Mouse (Mus musculus) right cerebral cortex, adult 2 months (tissue): Measurements from ENCODE around the gene Eml6.
"Not testable (repeated sequence)": the region's sequence is repeated elsewhere in the genome, so short reads cannot be mapped to it uniquely, and the experiment has no call there.

Source experiments
- DNase-seq, 2 experiments: peaks; one replicate each; pipeline ENCODE4 v3.0.0; 2021 to 2022; ENCODE audit warnings: low spot score in 2 of 2

The Eml6 gene

GRCm38 (mm10) chr11:29790796-29791195 lies 235.0 kb downstream of the Eml6 start:
- no peak for DNase-seq

GRCm38 (mm10) chr11:29788921-29789638 lies 236.8 kb downstream of the Eml6 start:
- peak; percentile 87 to 91 for DNase-seq

GRCm38 (mm10) chr11:29788499-29788898 lies 237.3 kb downstream of the Eml6 start:
- no peak for DNase-seq

DNA sequence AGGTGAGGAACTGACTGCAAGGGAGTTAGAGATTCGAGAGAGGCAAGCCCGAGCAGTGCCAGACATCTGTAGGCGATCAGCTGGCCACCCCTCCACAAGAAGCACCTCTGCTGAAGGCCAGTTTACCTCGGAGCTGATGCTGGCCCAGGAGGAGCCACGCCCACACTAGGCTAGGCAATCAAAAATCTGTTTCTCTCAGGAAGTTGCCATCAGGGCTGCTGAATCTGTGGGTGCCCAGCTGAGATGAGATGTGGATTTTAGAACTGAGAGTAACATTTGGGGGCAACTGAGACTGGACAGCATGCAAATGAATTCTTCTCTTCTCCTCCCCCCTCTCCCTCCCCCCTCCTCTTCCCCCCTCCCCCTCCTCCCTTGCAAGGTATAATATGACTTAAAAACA lies 238.4 kb downstream of the Eml6 start:
- peak in 1 of 2 experiments; percentile 59 for DNase-seq

DNA sequence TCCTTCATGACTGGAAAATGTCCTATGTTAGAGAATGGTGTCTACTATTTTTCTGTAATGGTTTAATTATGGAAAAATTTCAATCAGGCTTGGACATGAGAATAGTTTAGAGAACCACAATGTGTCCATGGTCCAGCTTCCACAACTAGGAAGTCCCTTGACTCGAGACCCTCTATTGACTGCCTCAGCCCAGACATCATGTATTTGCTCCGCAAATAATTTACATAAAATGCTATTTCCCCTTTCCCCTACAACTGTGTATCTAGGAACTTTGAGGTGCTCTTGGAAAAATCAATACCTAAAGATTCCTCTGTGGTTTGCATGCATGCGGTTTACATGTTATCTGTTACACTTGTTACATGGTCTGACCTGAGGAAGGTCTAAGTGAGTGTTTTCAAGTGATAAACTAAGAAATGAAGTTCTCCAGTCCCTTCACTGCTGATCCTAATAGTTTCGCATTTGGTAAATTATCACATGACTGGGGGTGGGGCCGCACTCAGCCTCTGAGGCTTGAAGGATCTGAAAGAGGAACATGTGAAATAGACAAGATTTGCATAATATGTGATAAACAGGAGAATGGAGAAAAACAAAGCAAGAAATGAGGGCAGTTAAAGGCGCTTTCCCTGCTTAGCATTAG lies 239.1 kb downstream of the Eml6 start:
- DNase-seq: no peak

GRCm38 (mm10) chr11:29779409-29780026 lies 246.3 kb downstream of the Eml6 start:
- DNase-seq: no peak

- DNase-seq: no peak
Observed at GRCm38 (mm10) chr11:29778936-29779335, 246.9 kb downstream of the Eml6 start.

GRCm38 (mm10) chr11:29777964-29778363 lies 247.9 kb downstream of the Eml6 start:
- peak; percentile 67 for DNase-seq

DNA sequence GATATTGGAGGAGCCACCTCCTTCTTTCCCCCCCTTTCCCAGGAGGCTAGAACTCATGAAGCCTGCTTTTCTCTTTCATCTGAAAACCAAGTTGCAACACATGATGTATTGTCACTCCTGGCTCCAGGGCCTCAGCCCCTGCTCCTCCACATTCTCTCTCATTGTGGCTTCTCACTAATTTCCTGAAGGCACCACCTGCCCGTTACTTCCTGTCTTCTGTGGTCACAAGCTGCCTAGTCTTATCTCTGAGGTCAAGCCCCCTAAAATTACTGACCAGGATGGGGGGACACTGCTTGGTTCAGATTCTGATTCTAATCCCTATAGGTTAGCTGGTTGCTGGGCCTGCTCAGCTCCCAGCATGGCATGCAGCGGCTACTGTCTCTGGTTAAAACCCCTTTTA lies 251.1 kb downstream of the Eml6 start:
- no peak for DNase-seq

DNA sequence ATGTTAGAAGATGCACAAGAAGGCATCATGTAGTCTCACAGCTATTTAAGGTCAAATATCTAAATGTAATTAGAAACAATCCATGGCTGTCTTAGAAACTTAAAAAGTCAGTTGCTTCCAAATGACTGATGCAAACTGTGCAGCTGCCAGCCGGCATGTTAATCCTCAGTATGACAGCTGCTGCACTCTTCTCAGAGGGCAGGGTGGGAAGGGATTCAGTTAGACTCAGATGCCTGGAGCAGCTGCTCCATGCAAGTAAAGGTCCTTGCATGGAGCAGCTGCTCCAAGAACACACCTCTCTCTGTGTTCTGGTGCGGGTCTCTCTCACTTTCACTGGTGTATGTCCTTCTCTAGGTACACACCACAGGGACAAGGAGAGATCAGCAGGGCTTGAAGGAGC lies 251.5 kb downstream of the Eml6 start:
- DNase-seq: no peak

GRCm38 (mm10) chr11:29772279-29772678 lies 253.6 kb downstream of the Eml6 start:
- no peak for DNase-seq

GRCm38 (mm10) chr11:29770666-29771400 lies 255.0 kb downstream of the Eml6 start:
- DNase-seq: no peak

- no peak for DNase-seq
Observed at GRCm38 (mm10) chr11:29768523-29768922, 257.3 kb downstream of the Eml6 start.

- DNase-seq: peak; percentile 62 to 68
Observed at GRCm38 (mm10) chr11:29766313-29766982, 259.4 kb downstream of the Eml6 start.

DNA sequence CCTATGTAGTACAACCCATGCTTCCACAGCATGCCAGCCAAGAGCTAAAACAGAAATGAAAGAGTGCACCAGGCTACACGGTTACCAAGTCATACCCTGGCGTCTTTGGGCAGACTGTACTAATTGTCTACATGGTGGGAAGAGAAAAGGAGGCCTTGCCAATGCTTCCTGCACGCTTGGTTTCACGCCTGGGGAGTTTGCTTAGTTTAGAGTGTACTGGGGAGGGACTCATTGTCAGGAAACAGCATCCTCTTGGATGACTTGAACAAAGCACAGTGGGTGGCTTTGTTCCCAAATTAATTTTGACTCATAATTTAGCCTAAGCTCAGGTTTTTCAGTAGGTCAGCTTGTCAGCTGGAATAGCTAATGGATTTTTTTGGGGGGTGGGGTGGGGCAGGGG lies 260.8 kb downstream of the Eml6 start:
- no peak for DNase-seq

- no peak for DNase-seq
Observed at GRCm38 (mm10) chr11:29762768-29763167, 263.1 kb downstream of the Eml6 start.

DNA sequence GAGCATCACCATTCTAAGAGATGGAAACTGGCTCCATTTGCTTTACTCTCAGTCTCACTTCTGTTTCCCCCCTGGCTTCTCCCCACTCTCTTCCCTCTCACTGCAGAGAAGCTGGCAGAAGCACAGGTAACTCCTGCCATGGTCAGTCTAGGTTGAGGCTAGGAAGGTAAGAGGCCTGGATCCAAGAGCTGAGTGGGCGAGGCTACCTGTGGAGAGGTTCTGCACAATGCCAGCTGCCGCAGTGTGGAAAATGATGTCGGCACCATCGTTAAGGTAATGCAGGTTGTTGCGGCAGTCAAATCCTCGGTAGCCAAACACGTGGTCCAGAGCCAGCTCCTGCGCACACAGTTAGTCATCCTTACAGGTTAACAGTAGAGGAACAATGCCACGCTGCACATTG lies 264.4 kb downstream of the Eml6 start:
- no peak for DNase-seq

- no peak for DNase-seq
Observed at GRCm38 (mm10) chr11:29758617-29759016, 267.2 kb downstream of the Eml6 start.

DNA sequence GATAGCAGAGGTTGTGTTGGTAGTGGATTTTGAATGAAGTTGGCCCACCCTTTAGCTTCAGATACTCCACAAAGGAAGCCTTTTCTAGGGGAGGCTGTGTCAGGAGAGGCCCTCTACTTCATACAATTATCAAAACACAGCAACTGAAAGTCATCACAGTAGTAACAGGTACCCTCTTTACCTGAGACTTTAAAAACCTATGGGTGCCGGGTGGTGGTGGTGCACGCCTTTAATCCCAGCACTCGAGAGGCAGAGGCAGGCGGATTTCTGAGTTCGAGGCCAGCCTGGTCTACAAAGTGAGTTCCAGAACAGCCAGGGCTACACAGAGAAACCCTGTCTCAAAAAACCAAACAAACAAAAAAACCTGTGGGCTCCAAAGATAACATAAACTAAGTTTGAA lies 269.8 kb downstream of the Eml6 start:
- DNase-seq: not testable (repeated sequence)

DNA sequence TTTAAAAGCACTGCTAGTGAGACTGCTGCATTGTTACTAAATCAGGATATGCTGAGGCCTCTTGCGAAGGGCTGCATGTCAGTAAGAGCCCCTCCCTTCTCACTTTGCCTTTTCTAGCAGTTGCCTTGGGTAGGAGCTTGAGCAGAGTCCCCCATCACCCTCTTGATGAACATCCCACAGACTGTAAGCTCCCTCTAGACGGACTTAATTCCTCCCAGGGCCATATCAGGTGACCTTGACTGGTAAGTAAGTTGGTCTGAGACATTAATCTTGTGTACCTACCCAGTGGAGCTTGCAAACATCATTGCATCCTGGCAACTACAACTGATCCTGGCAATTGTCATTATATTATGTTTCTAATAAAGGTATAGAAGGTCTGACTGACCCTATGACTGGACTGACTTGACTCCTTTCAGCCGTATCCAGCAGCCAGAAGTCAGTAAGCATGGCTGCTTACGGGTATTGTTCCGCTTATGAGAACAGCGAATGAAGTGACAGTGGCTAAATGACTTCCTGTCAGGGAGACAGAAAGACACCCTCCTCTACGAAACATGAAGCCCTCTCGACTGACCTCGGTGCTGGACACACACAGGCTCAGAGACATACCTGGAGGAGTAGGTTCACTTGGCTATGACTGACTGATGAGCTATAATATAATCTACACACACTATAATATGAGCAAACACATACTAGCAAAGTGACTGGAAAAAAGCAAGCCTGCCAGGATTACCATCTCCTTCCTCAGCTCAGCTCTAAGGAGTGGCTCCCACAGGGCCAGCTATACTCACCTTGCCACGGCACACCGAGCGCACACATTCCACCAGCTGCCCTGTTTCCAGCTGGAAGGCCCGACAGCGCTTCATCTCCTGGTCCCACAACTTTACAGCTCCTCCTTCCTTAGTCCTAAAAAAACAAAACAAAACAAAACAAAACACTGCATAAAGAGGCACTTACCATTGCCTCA lies 273.9 kb downstream of the Eml6 start:
- DNase-seq: no peak

DNA sequence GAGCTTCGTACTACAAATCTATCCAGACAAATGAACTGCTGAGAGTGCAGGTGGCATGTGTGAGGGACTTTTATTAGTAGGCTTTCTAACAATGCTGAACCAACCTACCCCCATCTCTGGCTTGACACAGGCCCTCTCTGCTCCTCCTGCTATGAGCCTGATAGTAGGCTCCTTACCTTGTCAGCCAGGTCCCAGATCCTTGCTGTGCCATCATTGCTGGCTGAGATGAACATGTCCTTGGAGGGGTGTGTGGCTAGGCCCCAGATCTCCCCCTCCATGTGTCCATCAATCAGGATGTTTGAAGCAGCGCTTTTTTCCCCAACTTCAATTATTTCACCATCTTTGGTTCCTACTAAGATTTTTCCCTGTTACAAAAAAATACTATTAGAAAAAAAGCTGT lies 274.8 kb downstream of the Eml6 start:
- DNase-seq: no peak
